Mouse (Mus musculus) liver, embryonic 11.5 days (tissue): ENCODE data around the gene Abcd2. TPM values are rescaled to one million over a fixed set of nuclear protein-coding genes. Genes with fewer than 3 reads are reported as not detected.

Experiments used
- ATAC-seq: fragments of 200-750 bp; cut with Nextera tagmentation; replicated peaks from 2 replicates; pipeline ENCODE4 v1.8.0; 2017; ENCODE audit warnings: moderate number of reproducible peaks, mild to moderate bottlenecking, moderate TSS enrichment, moderate library complexity; ENCODE audit not compliant: low FRiP score
- DNase-seq: peaks from one replicate; pipeline ENCODE4 v3.0.0-alpha.2; 2017; ENCODE audit warnings: low spot score
- H3K27ac ChIP-seq: fragments of 300-500 bp; sonication (generic); 2 replicates; pipeline ENCODE4 v1.5.1; 2014; ENCODE audit warnings: mild to moderate bottlenecking, low read depth, low read length, control low read depth
- H3K27me3 ChIP-seq: fragments of 300-500 bp; sonication (generic); replicated peaks from 2 replicates; pipeline ENCODE4 v1.6.1; 2014; ENCODE audit warnings: low read length, mixed read lengths; ENCODE audit not compliant: control insufficient read depth, insufficient read depth
- H3K36me3 ChIP-seq: fragments of 300-500 bp; sonication (generic); 2 replicates; pipeline ENCODE4 v1.6.1; 2014; ENCODE audit warnings: mild to moderate bottlenecking, low read length, moderate library complexity, mixed read lengths; ENCODE audit not compliant: control insufficient read depth, insufficient read depth
- H3K4me1 ChIP-seq: fragments of 300-500 bp; sonication (generic); replicated peaks from 2 replicates; pipeline ENCODE4 v1.6.1; 2014; ENCODE audit warnings: low read length, mixed read lengths; ENCODE audit not compliant: control insufficient read depth, insufficient read depth
- H3K4me2 ChIP-seq: fragments of 300-500 bp; sonication (generic); 2 replicates; pipeline ENCODE4 v1.6.1; 2014; ENCODE audit warnings: mild to moderate bottlenecking, control low read depth, moderate library complexity
- H3K4me3 ChIP-seq: fragments of 300-500 bp; sonication (generic); 2 replicates; pipeline ENCODE4 v1.5.1; 2014; ENCODE audit warnings: low read depth, low read length, control low read depth
- H3K9ac ChIP-seq: fragments of 300-500 bp; sonication (generic); 2 replicates; pipeline ENCODE4 v1.6.1; 2014; ENCODE audit warnings: low read depth, low read length, control low read depth
- H3K9me3 ChIP-seq: fragments of 300-500 bp; sonication (generic); 2 replicates; pipeline ENCODE4 v1.6.1; 2016; ENCODE audit warnings: low read length, inconsistent platforms, mixed read lengths; ENCODE audit not compliant: control insufficient read depth
- WGBS: fragments of 180-500 bp; shearing (Covaris S2); extraction: QIAGEN DNeasy Blood & Tissue Kit; methylation state at CpG from one replicate; pipeline ENCODE4 v1.1.7; 2014; 5-methylcytosine and 5-hydroxymethylcytosine counted together
- polyA plus RNA-seq: library from polyadenylated mRNA; unstranded; fragments of >200 nt; fragmentation: Nextera tagmentation; extraction: Ambion mirVana; gene quantifications from 2 replicates; pipeline ENCODE4 v1.2.1, GENCODE M21; 2014

Gene Abcd2
- 2.9 and 3.2 TPM in 2 replicates for polyA plus RNA-seq

DNA sequence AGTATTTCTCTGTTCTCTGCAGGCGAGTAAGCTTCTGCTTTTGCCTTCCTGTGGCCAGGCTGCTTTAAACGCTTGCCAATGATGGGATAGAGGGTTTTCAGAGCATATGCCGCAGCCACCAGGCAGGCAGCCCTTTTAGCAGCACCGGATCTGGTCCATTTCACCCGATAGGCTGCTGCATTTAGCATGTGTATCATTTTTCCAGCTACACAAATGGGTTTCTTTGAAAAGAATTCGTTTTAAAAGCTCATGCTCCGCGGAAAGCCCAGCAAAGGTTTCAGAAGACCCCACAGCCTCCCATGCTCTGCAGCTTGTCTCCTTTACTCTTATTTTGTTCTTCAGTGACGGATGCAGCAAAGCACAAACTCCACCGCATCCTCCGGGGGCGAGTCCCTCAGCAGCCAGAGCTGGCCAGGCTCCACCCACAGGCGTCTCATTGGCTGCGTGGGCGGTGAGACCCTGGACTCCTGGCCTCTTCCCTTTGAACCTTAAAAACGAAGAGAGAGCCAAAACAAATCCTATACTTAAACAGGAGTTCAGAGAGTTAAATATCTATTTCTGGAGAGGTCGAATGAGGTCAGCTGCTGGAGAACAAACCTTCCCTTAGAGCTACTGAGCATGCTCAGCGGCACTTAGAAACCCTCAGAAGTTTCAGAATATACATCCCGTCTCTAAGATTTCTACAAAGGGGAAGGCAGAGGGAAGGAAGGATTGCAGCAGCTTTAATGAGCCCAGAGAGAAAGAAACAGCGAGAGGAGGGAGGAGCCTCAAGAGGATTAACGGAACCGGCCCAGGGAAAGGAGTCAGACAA lies at the start of gene Abcd2:
Gene Abcd2 (minus strand): TSS at position 388 of the 811 bp plus-strand sequence.
- Histone ChIP-seq H3K4me2 (peak within 1 kb of the TSS; percentile 82), H3K27me3 (no peaks in the 10 kb centered on the region), H3K4me1 (peaks cover 5% of the 10 kb centered on the region; the same call in 1 of the 2 replicates), H3K27ac (peak within 1 kb of the TSS; percentile 65), H3K36me3 (no peaks in the 10 kb centered on the region), H3K4me3 (peak within 1 kb of the TSS; percentile 52), H3K9ac (peak within 1 kb of the TSS; percentile 2; the same call in 1 of the 2 replicates), H3K9me3 (no peaks in the 10 kb centered on the region)
- ATAC-seq (peak; percentile 91), DNase-seq (peak; percentile 66)
- WGBS, result under 1% methylated on average over 22 of the region's 22 CpGs

DNA sequence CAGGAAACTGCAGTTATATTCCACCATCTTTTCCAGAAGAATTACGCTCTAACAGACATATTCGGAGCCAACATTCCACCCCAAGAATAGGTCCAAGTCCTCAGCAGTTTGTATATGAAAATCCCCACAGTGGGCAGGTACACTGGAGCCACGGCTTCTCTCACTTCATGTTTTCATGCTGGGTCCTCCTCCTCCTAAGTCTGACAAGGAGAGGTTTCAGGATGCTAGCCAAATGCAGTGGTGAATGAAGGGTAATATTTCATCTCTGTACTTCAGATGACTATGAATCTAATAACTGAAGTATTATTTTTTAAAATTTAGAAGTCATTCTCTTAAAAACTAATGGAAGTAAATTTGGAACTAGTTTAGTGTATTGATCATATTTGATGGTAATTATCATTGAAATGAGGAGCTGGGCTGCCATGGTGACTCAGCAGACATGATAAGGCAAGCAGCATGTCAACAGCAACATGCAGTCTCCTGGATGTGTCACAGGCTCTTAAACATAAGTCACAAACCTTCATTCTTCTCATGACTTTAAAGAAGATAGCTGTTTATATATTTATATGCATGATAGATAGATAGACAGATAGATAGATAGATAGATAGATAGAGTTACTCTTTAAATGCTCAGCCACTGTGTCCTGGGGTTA lies 49.2 kb upstream of the Abcd2 start:
- no peak for ATAC-seq
- Histone ChIP-seq H3K9me3 (no peaks in the 10 kb centered on the region), H3K9ac (no peak overlapping the region), H3K27ac (no peak overlapping the region), H3K36me3 (no peaks in the 10 kb centered on the region), H3K4me3 (no peak overlapping the region), H3K4me2 (no peak overlapping the region), H3K27me3 (no peaks in the 10 kb centered on the region), H3K4me1 (no peaks in the 10 kb centered on the region)
- DNase-seq, result no peak
- 87% methylated on average over 3 of the region's 3 CpGs for WGBS

DNA sequence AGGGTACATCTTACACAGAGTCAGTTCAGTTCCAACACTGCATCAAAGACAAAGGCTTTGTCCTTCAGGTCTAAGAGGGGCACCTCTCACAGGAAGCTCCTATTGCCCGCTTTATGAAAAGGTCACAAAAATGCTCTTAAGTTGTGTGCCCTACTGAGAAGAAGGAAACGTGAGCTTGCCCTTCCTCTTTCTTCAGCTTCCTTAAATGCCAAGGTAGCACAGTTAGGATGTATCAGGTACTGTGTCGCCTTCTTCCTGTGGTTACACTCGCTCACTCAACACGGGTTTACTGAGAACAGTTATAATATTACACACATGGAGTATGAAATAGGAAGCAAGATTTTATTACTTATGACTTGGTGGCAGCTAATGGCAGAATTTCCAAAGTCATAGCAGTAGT lies 45.7 kb upstream of the Abcd2 start:
- Histone ChIP-seq H3K27me3 (no peaks in the 10 kb centered on the region), H3K4me2 (no peak overlapping the region), H3K4me3 (no peak overlapping the region), H3K36me3 (no peaks in the 10 kb centered on the region), H3K9me3 (no peaks in the 10 kb centered on the region), H3K27ac (no peak overlapping the region), H3K4me1 (no peaks in the 10 kb centered on the region), H3K9ac (no peak overlapping the region)
- 67% methylated on average over 5 of the region's 5 CpGs for WGBS
- no peak for ATAC-seq
- no peak for DNase-seq

DNA sequence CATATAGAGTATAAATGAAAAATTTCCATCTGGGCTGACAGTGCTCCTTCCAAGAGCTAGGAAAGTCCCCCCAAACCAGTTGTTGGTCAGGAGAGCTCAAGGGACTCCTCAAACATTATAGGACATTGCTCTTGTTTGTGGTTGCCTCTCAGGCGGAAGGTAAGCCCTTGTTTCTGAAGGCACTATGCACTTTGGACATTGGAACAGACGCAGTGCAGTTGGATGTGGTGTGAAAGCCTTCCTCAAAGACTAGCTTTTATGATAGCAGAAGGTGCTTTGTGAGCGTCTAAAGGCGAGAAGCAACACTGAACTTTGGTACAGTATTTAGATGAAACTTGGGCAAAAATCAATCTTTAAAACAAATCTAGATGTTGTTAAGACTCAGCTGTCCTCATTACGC lies 14.9 kb upstream of the Abcd2 start:
- Histone ChIP-seq H3K27ac (no peak overlapping the region), H3K4me3 (no peak overlapping the region), H3K4me2 (no peak overlapping the region), H3K4me1 (no peaks in the 10 kb centered on the region), H3K9ac (no peak overlapping the region), H3K36me3 (no peaks in the 10 kb centered on the region), H3K27me3 (no peaks in the 10 kb centered on the region), H3K9me3 (no peaks in the 10 kb centered on the region)
- 78% methylated on average over 5 of the region's 5 CpGs for WGBS
- DNase-seq (no peak), ATAC-seq (no peak)

DNA sequence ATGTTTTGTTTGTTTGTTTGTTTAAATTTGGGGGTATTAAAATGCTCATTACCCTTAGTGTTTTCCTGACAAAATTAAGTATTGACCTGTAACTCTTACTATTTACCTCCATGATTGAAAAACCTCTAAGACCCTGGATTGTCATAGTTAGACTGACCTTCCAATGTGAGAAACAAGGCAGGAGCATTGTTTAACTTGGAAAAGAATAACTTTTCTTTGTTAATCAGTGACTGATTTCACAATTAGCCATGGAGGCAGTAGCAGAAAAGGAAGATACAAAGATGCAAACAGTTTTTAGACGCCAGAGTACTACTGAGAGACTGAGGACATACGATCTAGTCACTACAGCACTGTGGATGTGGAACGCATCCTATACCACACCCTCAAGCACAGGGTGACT lies 11.9 kb upstream of the Abcd2 start:
- Histone ChIP-seq H3K4me1 (no peaks in the 10 kb centered on the region), H3K36me3 (no peaks in the 10 kb centered on the region), H3K9ac (no peak overlapping the region), H3K9me3 (no peaks in the 10 kb centered on the region), H3K27ac (no peak overlapping the region), H3K4me3 (no peak overlapping the region), H3K27me3 (no peaks in the 10 kb centered on the region), H3K4me2 (no peak overlapping the region)
- ATAC-seq (no peak), DNase-seq (no peak)
- 85% methylated on average over 3 of the region's 3 CpGs for WGBS

DNA sequence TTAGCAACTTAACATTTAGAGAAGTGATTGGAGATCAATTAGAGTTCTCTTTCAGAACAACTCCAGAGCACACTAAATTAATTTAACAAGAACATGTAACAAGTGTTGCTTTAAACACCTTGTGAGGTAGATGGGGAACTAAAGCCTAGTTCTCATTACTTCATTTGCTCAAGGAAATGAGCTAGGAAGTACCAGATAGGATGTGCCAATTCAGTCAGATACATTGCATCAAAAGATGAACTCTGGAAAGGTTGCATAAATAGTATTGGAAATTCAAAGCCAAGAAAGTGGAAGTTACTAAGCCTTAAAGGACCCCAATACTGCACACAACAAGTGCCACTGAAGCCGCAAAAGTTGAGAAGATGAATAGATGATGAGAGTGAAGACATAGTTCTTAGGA lies 10.9 kb upstream of the Abcd2 start:
- no peak for ATAC-seq
- Histone ChIP-seq H3K36me3 (no peaks in the 10 kb centered on the region), H3K9me3 (no peaks in the 10 kb centered on the region), H3K27ac (no peak overlapping the region), H3K4me3 (no peak overlapping the region), H3K9ac (no peak overlapping the region), H3K27me3 (no peaks in the 10 kb centered on the region), H3K4me2 (no peak overlapping the region), H3K4me1 (no peaks in the 10 kb centered on the region)
- 86% methylated on average over 1 of the region's 1 CpGs for WGBS
- no peak for DNase-seq

DNA sequence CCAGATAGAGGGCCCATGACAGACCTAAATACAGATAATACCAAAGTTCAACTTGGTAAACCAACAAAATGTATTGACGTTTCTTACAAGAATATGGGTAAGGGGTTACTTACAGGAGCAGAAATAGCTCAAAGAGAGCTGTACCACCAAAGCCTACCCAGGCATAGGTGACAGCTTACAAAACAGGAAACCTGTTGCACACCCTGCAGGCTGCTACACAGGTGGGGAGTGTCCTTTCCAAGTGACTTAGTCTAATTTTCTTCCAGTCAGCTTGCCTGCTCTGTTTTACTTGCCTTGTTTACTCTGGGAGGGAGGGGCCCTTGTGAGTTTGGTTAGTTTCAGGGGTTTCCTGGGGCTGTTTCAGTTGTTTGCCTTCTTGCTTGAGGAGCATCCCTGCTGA lies 9.2 kb upstream of the Abcd2 start:
- Histone ChIP-seq H3K4me2 (no peak overlapping the region), H3K9ac (no peak overlapping the region), H3K27ac (no peak overlapping the region), H3K4me3 (no peak overlapping the region), H3K4me1 (no peaks in the 10 kb centered on the region), H3K9me3 (no peaks in the 10 kb centered on the region), H3K36me3 (no peaks in the 10 kb centered on the region), H3K27me3 (no peaks in the 10 kb centered on the region)
- DNase-seq (no peak), ATAC-seq (no peak)
- WGBS, result 90% methylated on average over 1 of the region's 1 CpGs

DNA sequence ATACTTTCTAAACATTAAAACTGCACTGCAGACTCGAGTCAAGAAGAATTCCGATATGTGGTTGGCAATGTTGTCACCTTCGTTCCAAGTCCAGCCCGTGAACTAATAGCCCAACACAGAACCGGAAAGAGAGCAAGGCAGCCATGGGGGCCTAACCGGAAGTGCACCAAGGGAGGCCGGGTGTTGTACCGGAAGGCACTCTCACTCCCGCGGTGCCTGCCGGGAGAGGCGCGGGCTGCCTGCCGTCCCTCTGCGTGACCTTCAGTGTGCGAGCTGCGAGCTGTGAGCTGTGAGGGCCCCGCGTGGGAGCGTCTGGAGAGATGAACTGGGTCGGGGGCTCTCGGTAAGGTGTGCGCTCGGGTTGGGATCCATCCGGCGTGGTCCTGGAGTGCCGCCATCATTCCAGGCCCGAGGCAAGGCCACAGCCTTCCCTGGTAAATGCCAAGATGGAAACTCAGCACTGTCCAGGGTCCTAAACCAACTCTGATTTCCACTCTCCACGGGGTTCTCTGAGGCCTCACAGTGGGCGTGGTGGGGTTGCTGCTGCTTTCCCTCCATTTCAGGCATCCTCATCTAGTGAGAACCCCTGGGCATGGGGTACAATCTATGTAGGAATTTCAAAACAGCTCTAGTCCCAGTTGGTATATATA lies 7.8 kb upstream of the Abcd2 start, which contains the start of gene CN725425:
Gene CN725425 (plus strand): TSS at position 239 of the 650 bp plus-strand sequence.
- no peaks in the 10 kb centered on the region for H3K36me3 ChIP-seq
- ATAC-seq, result no peak
- H3K9ac ChIP-seq, result no peak within 1 kb of the TSS
- H3K27ac ChIP-seq, result no peak within 1 kb of the TSS
- no peak within 1 kb of the TSS for H3K4me2 ChIP-seq
- no peak within 1 kb of the TSS for H3K4me3 ChIP-seq
- DNase-seq, result no peak
- no peaks in the 10 kb centered on the region for H3K9me3 ChIP-seq
- no peaks in the 10 kb centered on the region for H3K4me1 ChIP-seq
- WGBS, result 88% methylated on average over 30 of the region's 30 CpGs
- no peaks in the 10 kb centered on the region for H3K27me3 ChIP-seq
